Mouse (Mus musculus) CH12.LX (cell line): ENCODE results near the gene Dkk3.

Experiments used
- CTCF ChIP-seq, 2 experiments: IDR thresholded peaks in 1 of 2; conservative IDR thresholded peaks in 1 of 2; 2 replicates each; pipeline ENCODE4 v1.5.1; 2011 to 2012; ENCODE audit warnings: low read depth in 2 of 2, low read length in 2 of 2, improper control_type of control experiment in 1 of 2, inconsistent platforms in 1 of 2, mild to moderate bottlenecking in 1 of 2, moderate library complexity in 1 of 2
- E2F4 ChIP-seq: IDR thresholded peaks from 2 replicates; pipeline ENCODE4 v1.6.1; 2011; ENCODE audit warnings: low read depth, low read length, improper control_type of control experiment; ENCODE audit not compliant: insufficient replicate concordance
- EP300 ChIP-seq: IDR thresholded peaks from 2 replicates; pipeline ENCODE4 v1.6.1; 2011; ENCODE audit warnings: low read length, improper control_type of control experiment
- GABPA ChIP-seq: IDR thresholded peaks from 2 replicates; pipeline ENCODE4 v1.6.1; 2012; ENCODE audit warnings: low read depth, low read length, improper control_type of control experiment, inconsistent platforms; ENCODE audit not compliant: insufficient replicate concordance
- MAFK ChIP-seq: IDR thresholded peaks from 2 replicates; pipeline ENCODE4 v1.6.1; 2011; ENCODE audit warnings: low read length, improper control_type of control experiment; ENCODE audit not compliant: insufficient replicate concordance
- MXI1 ChIP-seq: IDR thresholded peaks from 2 replicates; pipeline ENCODE4 v1.6.1; 2011; ENCODE audit warnings: mild to moderate bottlenecking, low read depth, low read length, improper control_type of control experiment
- POLR2A ChIP-seq: IDR thresholded peaks from 2 replicates; pipeline ENCODE4 v1.6.1; 2011; ENCODE audit warnings: low read depth, mild to moderate bottlenecking, improper control_type of control experiment, low read length
- POLR2AphosphoS2 ChIP-seq: IDR thresholded peaks from 2 replicates; pipeline ENCODE4 v1.6.1; 2011; ENCODE audit warnings: low read depth, low read length, improper control_type of control experiment
- SIN3A ChIP-seq: IDR thresholded peaks from 2 replicates; pipeline ENCODE4 v1.6.1; 2012; ENCODE audit warnings: low read length, improper control_type of control experiment, inconsistent platforms
- USF1 ChIP-seq: IDR thresholded peaks from 2 replicates; pipeline ENCODE4 v1.6.1; 2014; ENCODE audit warnings: low read depth, mild to moderate bottlenecking, inconsistent platforms, low read length, improper control_type of control experiment

GRCm38 (mm10) chr7:112138509-112139405 is 20.1 kb downstream of the Dkk3 start:
- no peak for TF ChIP-seq MAFK
- no peak for TF ChIP-seq GABPA
- no peak for TF ChIP-seq POLR2AphosphoS2
- no peak for TF ChIP-seq POLR2A
- TF ChIP-seq CTCF (conservative IDR thresholded peaks at IDR 0.05 in 1 of 2, IDR thresholded peaks at IDR 0.05 in 1 of 2; ENCODE audit: low read depth in 2 of 2, low read length in 2 of 2), result no peak
- no peak for TF ChIP-seq E2F4
- no peak for TF ChIP-seq MXI1
- no peak for TF ChIP-seq USF1
- TF ChIP-seq EP300, result no peak
- TF ChIP-seq SIN3A, result no peak
